Mouse (Mus musculus): ENCODE measurements around the gene Nek11. TPM values are rescaled to one million over a fixed set of nuclear protein-coding genes. Genes with fewer than 3 reads are reported as not detected.

Gene Nek11
- not detected in 2 replicates for total RNA-seq (2021)
- long read RNA-seq: 0 reads

- DNase-seq: peak; percentile 96
These were observed at the start of gene Nek11, which contains the start of gene Aste1 for GRCm38 (mm10) chr9:105395218-105395627. Gene Nek11 (minus strand): TSS chr9:105395524. Gene Aste1 (plus strand): TSS chr9:105395392.

GRCm38 (mm10) chr9:105408549-105408948 lies 13.2 kb upstream of the Nek11 start:
- DNase-seq: no peak

GRCm38 (mm10) chr9:105394720-105395119 lies 604 bp downstream of the Nek11 start:
- no peak for DNase-seq

GRCm38 (mm10) chr9:105390616-105391015 lies 4.7 kb downstream of the Nek11 start:
- DNase-seq: no peak

GRCm38 (mm10) chr9:105389289-105389688 lies 6.0 kb downstream of the Nek11 start:
- peak; percentile 74 for DNase-seq

- no peak for DNase-seq
These were observed 7.9 kb downstream of the Nek11 start for GRCm38 (mm10) chr9:105387403-105387802.

GRCm38 (mm10) chr9:105379533-105380145 lies 15.7 kb downstream of the Nek11 start:
- no peak for DNase-seq

GRCm38 (mm10) chr9:105377622-105378021 lies 17.7 kb downstream of the Nek11 start:
- DNase-seq: no peak

GRCm38 (mm10) chr9:105376954-105377530 lies 18.3 kb downstream of the Nek11 start:
- no peak for DNase-seq

GRCm38 (mm10) chr9:105376411-105376810 lies 18.9 kb downstream of the Nek11 start:
- no peak for DNase-seq

GRCm38 (mm10) chr9:105374361-105374760 lies 21.0 kb downstream of the Nek11 start:
- DNase-seq: no peak

- no peak for DNase-seq
These were observed 26.7 kb downstream of the Nek11 start for GRCm38 (mm10) chr9:105368605-105369004.

- DNase-seq: no peak
These were observed 29.1 kb downstream of the Nek11 start for GRCm38 (mm10) chr9:105366199-105366598.

- no peak for DNase-seq
These were observed 31.6 kb downstream of the Nek11 start for GRCm38 (mm10) chr9:105363520-105364231.

GRCm38 (mm10) chr9:105362181-105362580 lies 33.1 kb downstream of the Nek11 start:
- no peak for DNase-seq

- DNase-seq: no peak
These were observed 46.3 kb downstream of the Nek11 start for GRCm38 (mm10) chr9:105349034-105349433.

- DNase-seq: no peak
These were observed 46.9 kb downstream of the Nek11 start for GRCm38 (mm10) chr9:105348242-105349031.

- DNase-seq: no peak
These were observed 52.2 kb downstream of the Nek11 start for GRCm38 (mm10) chr9:105342994-105343656.

- DNase-seq: no peak
These were observed 52.8 kb downstream of the Nek11 start for GRCm38 (mm10) chr9:105342565-105342964.

GRCm38 (mm10) chr9:105332436-105333016 lies 62.8 kb downstream of the Nek11 start:
- DNase-seq: no peak

GRCm38 (mm10) chr9:105321856-105322255 lies 73.5 kb downstream of the Nek11 start:
- no peak for DNase-seq

- no peak for DNase-seq
These were observed 82.1 kb downstream of the Nek11 start for GRCm38 (mm10) chr9:105313250-105313649.

Data from adrenal gland, postnatal 25 days (tissue).